Mouse (Mus musculus) embryonic facial prominence, embryonic 14.5 days (tissue): ENCODE measurements around the gene Afmid. TPM values are rescaled to one million over a fixed set of nuclear protein-coding genes. Genes with fewer than 3 reads are reported as not detected.

Experiments
- ATAC-seq: fragments of 200-750 bp; cut with Nextera tagmentation; 2 replicates; pipeline ENCODE4 v1.8.0; 2017; ENCODE audit warnings: low read depth, moderate number of reproducible peaks, moderate TSS enrichment
- DNase-seq: peaks from one replicate; pipeline ENCODE4 v3.0.0-alpha.2; 2015; ENCODE audit warnings: low spot score
- H3K27ac ChIP-seq: fragments of 300-500 bp; sonication (generic); replicated peaks from 2 replicates; pipeline ENCODE4 v1.5.1; 2014; ENCODE audit warnings: low read depth, mild to moderate bottlenecking, low read length, moderate library complexity
- H3K27me3 ChIP-seq: fragments of 300-500 bp; sonication (generic); replicated peaks from 2 replicates; pipeline ENCODE4 v1.6.1; 2014; ENCODE audit warnings: low read length; ENCODE audit not compliant: control insufficient read depth, insufficient read depth
- H3K36me3 ChIP-seq: fragments of 300-500 bp; sonication (generic); 2 replicates; pipeline ENCODE4 v1.6.1; 2014; ENCODE audit warnings: low read length, mixed read lengths; ENCODE audit not compliant: control insufficient read depth, insufficient read depth
- H3K4me1 ChIP-seq: fragments of 300-500 bp; sonication (generic); 2 replicates; pipeline ENCODE4 v1.6.1; 2014; ENCODE audit warnings: antibody characterized with exemption, low read length; ENCODE audit not compliant: control insufficient read depth, insufficient read depth
- H3K4me2 ChIP-seq: fragments of 300-500 bp; sonication (generic); 2 replicates; pipeline ENCODE4 v1.6.1; 2014; ENCODE audit warnings: low read depth, mild to moderate bottlenecking, low read length, moderate library complexity, mixed read lengths
- H3K4me3 ChIP-seq: fragments of 300-500 bp; sonication (generic); 2 replicates; pipeline ENCODE4 v1.5.1; 2014; ENCODE audit warnings: low read depth, mild to moderate bottlenecking, low read length
- H3K9ac ChIP-seq: fragments of 300-500 bp; sonication (generic); 2 replicates; pipeline ENCODE4 v1.6.1; 2014; ENCODE audit warnings: low read depth, mild to moderate bottlenecking, low read length, moderate library complexity, mixed read lengths
- H3K9me3 ChIP-seq: fragments of 300-500 bp; sonication (generic); 2 replicates; pipeline ENCODE4 v1.6.1; 2016; ENCODE audit warnings: low read length; ENCODE audit not compliant: control insufficient read depth
- WGBS: fragments of 180-500 bp; shearing (Covaris S2); extraction: QIAGEN DNeasy Blood & Tissue Kit; methylation state at CpG from one replicate; pipeline ENCODE4 v1.1.7; 2014; 5-methylcytosine and 5-hydroxymethylcytosine counted together
- polyA plus RNA-seq: library from polyadenylated mRNA; unstranded; fragments of >200 nt; fragmentation: Nextera tagmentation; extraction: Ambion mirVana; gene quantifications from 2 replicates; pipeline ENCODE4 v1.2.1, GENCODE M21; 2014

Gene Afmid
- polyA plus RNA-seq, 1 experiment from 2014 or later = 5.5 TPM

GRCm38 (mm10) chr11:117799174-117799573 lies 26.6 kb upstream of the Afmid start:
- no peak for ATAC-seq
- no peak overlapping the region for H3K4me2 ChIP-seq
- H3K4me3 ChIP-seq = no peak overlapping the region
- no peak for DNase-seq
- H3K9ac ChIP-seq = no peak overlapping the region
- H3K9me3 ChIP-seq = no peaks in the 10 kb centered on the region
- H3K27ac ChIP-seq = no peak overlapping the region
- 68% methylated on average over 5 of the region's 5 CpGs for WGBS
- H3K4me1 ChIP-seq = no peaks in the 10 kb centered on the region
- H3K27me3 ChIP-seq = no peaks in the 10 kb centered on the region
- H3K36me3 ChIP-seq = no peaks in the 10 kb centered on the region

GRCm38 (mm10) chr11:117800038-117800437 lies 25.7 kb upstream of the Afmid start:
- Histone ChIP-seq H3K27me3 (no peaks in the 10 kb centered on the region), H3K4me1 (no peaks in the 10 kb centered on the region), H3K36me3 (no peaks in the 10 kb centered on the region), H3K4me3 (no peak overlapping the region), H3K9ac (no peak overlapping the region), H3K27ac (no peak overlapping the region), H3K4me2 (no peak overlapping the region), H3K9me3 (no peaks in the 10 kb centered on the region)
- 73% methylated on average over 7 of the region's 7 CpGs for WGBS
- ATAC-seq (no peak), DNase-seq (no peak)

- DNase-seq = no peak
- WGBS = 53% methylated on average over 7 of the region's 7 CpGs
- no peaks in the 10 kb centered on the region for H3K36me3 ChIP-seq
- H3K4me2 ChIP-seq = no peak overlapping the region
- no peak for ATAC-seq
- no peak overlapping the region for H3K27ac ChIP-seq
- H3K27me3 ChIP-seq = no peaks in the 10 kb centered on the region
- H3K9ac ChIP-seq = no peak overlapping the region
- H3K4me3 ChIP-seq = no peak overlapping the region
- H3K9me3 ChIP-seq = no peaks in the 10 kb centered on the region
- no peaks in the 10 kb centered on the region for H3K4me1 ChIP-seq
These were observed 24.1 kb upstream of the Afmid start for GRCm38 (mm10) chr11:117801650-117802049.

GRCm38 (mm10) chr11:117803166-117803688 lies 22.5 kb upstream of the Afmid start:
- no peak for ATAC-seq
- H3K27me3 ChIP-seq = no peaks in the 10 kb centered on the region

GRCm38 (mm10) chr11:117806781-117807180 lies 18.9 kb upstream of the Afmid start:
- H3K4me1 ChIP-seq = peaks cover 5% of the 10 kb centered on the region; the same call in 1 of the 2 replicates

More at GRCm38 (mm10) chr11:117803166-117803688, 22.5 kb upstream of the Afmid start:
- Histone ChIP-seq H3K27ac (no peak overlapping the region), H3K9me3 (no peaks in the 10 kb centered on the region), H3K4me2 (no peak overlapping the region), H3K36me3 (no peaks in the 10 kb centered on the region), H3K4me3 (no peak overlapping the region), H3K4me1 (no peaks in the 10 kb centered on the region), H3K9ac (no peak overlapping the region)
- 93% methylated on average over 3 of the region's 3 CpGs for WGBS
- no peak for DNase-seq

GRCm38 (mm10) chr11:117809407-117810311 lies 16.1 kb upstream of the Afmid start, which contains the start of the genes Gm20708 and Syngr2:
Gm20708 (plus strand) TSS chr11:117809668.
Syngr2 (plus strand) TSS chr11:117809668.
- H3K4me3 ChIP-seq = peak within 1 kb of the TSS; percentile 83
- H3K9ac ChIP-seq = peak within 1 kb of the TSS; percentile 73
- H3K27me3 ChIP-seq = no peaks in the 10 kb centered on the region
- 1% methylated on average over 44 of the region's 75 CpGs for WGBS
- peaks cover 5% of the 10 kb centered on the region; the same call in 1 of the 2 replicates for H3K4me1 ChIP-seq
- no peaks in the 10 kb centered on the region for H3K9me3 ChIP-seq
- H3K36me3 ChIP-seq = peaks cover 17% of the 10 kb centered on the region; the same call in 1 of the 2 replicates
- ATAC-seq = peak; percentile 75
- peak; percentile 87 for DNase-seq
- peak within 1 kb of the TSS; percentile 95 for H3K4me2 ChIP-seq
- H3K27ac ChIP-seq = peak within 1 kb of the TSS; percentile 54; the same call in 1 of the 2 replicates

More at GRCm38 (mm10) chr11:117806781-117807180, 18.9 kb upstream of the Afmid start:
- 91% methylated on average over 6 of the region's 6 CpGs for WGBS
- Histone ChIP-seq H3K9me3 (no peaks in the 10 kb centered on the region), H3K4me3 (no peak overlapping the region), H3K27ac (no peak overlapping the region), H3K9ac (no peak overlapping the region), H3K36me3 (no peaks in the 10 kb centered on the region), H3K27me3 (no peaks in the 10 kb centered on the region), H3K4me2 (no peak overlapping the region)
- DNase-seq (no peak), ATAC-seq (no peak)

GRCm38 (mm10) chr11:117810401-117811046 lies 15.2 kb upstream of the Afmid start:
- under 1% methylated on average over 21 of the region's 21 CpGs for WGBS
- peak; percentile 93 for DNase-seq

GRCm38 (mm10) chr11:117813867-117814266 lies 11.9 kb upstream of the Afmid start:
- ATAC-seq (no peak), DNase-seq (no peak)
- H3K36me3 ChIP-seq = peaks cover 51% of the 10 kb centered on the region
- WGBS = 85% methylated on average over 5 of the region's 5 CpGs
- H3K27me3 ChIP-seq = no peaks in the 10 kb centered on the region
- H3K4me2 ChIP-seq = no peak overlapping the region
- no peaks in the 10 kb centered on the region for H3K9me3 ChIP-seq
- H3K27ac ChIP-seq = no peak overlapping the region
- H3K9ac ChIP-seq = no peak overlapping the region
- no peak overlapping the region for H3K4me3 ChIP-seq
- H3K4me1 ChIP-seq = peaks cover 5% of the 10 kb centered on the region; the same call in 1 of the 2 replicates

More at GRCm38 (mm10) chr11:117810401-117811046, 15.2 kb upstream of the Afmid start:
- peak overlapping the region; percentile 95 for H3K4me2 ChIP-seq
- peak; percentile 91 for ATAC-seq
- H3K4me3 ChIP-seq = peak overlapping the region; percentile 83
- H3K9ac ChIP-seq = peak overlapping the region; percentile 73
- H3K27me3 ChIP-seq = no peaks in the 10 kb centered on the region
- no peaks in the 10 kb centered on the region for H3K9me3 ChIP-seq
- peaks cover 18% of the 10 kb centered on the region; the same call in 1 of the 2 replicates for H3K36me3 ChIP-seq
- peaks cover 5% of the 10 kb centered on the region; the same call in 1 of the 2 replicates for H3K4me1 ChIP-seq
- 0 out of 2 replicates have a peak overlapping the region, but pooled peaks have one; percentile 45 for H3K27ac ChIP-seq
